Mouse (Mus musculus): ENCODE results near the gene Timmdc1. TPM values are rescaled to one million over a fixed set of nuclear protein-coding genes. Genes with fewer than 3 reads are reported as not detected.
"Not testable (repeated sequence)": the region's sequence is repeated elsewhere in the genome, so short reads cannot be mapped to it uniquely, and the experiment has no call there.

Timmdc1 gene
- total RNA-seq, 2 experiments from 2014 or later = 9.2 to 39.0 TPM

- ATAC-seq (replicated peaks; ENCODE audit: poor library complexity) = no peak
Measured at GRCm38 (mm10) chr16:38502469-38502868, 20.0 kb downstream of the Timmdc1 start.

DNA sequence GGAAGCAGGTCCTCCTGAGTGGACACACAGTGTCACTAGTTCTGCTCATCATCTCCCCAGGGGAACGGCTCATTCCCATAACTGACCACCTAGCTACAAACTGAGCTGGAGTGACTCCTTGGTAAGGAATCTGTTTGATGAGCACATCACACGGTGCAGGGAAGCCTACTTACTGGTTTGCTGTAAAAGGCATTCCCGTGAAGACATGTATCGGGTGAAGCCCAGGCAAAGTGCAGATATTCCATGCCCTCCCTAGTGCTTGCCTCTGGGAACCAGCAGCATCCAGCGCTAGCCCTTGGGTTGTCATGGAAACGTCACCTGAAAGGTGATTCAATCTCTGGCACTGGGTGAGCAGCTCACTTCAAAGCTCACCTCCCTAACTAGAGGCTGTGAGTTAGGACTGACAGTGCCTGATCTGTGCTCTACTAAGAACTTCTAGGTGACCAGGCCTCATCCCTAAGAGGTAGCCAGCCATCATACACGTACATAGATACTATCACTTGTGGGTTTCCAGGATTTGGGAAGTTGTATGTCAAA, 25.8 kb downstream of the Timmdc1 start:
- ATAC-seq (replicated peaks; ENCODE audit: poor library complexity) = no peak

DNA sequence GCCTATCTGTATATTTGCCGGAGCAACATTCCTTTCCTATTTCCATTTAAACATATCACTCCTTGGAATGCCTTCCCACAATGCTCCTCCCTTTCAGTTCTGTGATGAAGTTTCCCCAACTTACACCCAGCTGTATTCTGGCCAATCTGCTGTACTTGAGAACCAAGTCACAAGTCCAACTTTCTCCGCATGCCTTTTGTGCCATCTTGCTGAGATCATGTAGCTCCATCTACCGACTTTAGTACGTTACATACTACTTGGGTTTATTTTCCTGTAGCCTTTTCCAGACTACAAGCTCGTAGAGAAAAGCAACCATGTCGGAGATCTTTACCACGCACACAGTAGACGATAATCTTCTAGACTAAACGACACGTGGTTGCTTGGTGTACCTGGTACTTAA, 28.6 kb downstream of the Timmdc1 start:
- ATAC-seq (replicated peaks; ENCODE audit: poor library complexity) = no peak

GRCm38 (mm10) chr16:38492551-38492950, 29.9 kb downstream of the Timmdc1 start:
- ATAC-seq (replicated peaks; ENCODE audit: poor library complexity) = no peak

DNA sequence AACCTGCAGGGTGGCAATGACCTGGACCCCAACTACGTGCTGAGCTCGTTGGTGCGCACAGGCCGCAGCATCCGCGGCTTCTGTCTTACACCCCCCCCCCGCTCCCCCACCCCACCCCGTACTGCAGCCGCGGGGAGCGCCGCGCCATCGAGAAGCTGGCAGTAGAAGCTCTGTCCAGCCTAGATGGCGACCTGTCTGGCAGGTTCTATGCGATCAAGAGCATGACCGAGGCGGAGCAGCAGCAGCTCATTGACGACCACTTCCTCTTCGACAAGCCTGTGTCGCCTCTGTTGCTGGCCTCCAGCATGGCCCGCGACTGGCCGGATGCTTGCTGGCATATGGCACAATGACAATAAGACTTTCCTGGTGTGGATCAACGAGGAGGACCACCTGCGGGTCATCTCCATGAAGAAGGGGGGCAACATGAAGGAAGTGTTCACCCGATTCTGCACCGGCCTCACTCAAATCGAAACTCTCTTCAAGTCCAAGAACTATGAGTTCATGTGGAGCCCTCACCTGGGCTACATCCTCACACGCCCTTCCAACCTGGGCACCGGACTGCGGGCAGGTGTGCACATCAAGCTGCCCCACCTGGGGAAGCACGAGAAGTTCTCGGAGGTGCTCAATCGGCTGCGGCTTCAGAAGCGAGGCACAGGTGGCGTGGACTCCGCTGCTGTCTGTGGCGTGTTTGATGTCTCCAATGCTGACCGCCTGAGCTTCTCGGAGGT, 38.7 kb downstream of the Timmdc1 start:
- ATAC-seq (replicated peaks; ENCODE audit: poor library complexity) = peak; percentile 68

DNA sequence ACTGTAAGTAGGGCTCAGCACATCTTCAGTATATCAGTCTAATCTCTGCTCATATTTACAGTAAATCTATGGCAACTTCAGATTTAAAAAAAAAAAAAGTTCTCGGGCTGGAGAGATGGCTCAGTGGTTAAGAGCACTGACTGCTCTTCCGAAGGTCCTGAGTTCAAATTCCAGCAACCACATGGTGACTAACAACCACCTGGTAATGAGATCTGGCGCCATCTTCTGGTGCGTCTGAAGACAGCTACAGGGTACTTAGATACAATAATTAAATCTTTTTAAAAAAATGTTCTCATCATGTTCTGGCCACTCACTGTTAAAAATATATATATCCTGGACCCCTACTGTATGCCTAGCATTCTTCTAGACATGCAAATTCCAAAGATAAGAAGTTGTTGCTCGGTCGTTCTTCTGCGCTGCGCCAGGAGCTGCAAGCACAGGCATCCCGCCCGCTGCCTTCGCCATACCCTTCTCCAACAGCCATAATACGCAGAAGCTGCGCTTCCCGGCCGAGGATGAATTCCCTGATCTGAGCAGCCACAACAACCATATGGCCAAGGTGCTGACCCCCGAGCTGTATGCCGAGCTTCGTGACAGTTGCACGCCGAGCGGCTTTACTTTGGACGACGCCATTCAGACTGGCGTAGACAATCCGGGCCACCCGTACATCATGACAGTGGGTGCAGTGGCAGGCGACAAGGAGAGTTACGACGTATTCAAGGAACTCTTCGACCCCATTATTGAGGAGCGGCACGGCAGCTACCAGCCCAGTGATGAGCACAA, 39.5 kb downstream of the Timmdc1 start:
- no peak for ATAC-seq (replicated peaks; ENCODE audit: poor library complexity)

DNA sequence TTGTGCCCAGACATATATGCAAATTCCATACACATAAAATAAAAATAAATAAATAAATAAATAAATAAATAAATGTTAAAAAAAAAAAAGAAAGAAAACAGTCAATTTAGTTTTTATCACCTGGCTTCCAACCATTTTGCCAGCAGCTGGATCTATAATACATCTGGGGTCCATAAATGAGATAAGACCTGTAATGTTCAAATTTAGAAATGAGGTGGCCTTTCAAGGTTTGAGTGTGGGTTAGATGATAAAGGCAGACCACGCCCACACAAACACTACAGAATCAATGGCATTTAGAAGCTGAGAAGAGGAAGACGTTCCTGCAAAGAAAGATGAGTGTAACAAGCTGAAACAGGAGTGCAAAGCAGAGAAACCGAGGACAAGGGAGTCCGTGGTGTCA, 41.1 kb downstream of the Timmdc1 start:
- ATAC-seq (replicated peaks; ENCODE audit: poor library complexity) = peak; percentile 54

DNA sequence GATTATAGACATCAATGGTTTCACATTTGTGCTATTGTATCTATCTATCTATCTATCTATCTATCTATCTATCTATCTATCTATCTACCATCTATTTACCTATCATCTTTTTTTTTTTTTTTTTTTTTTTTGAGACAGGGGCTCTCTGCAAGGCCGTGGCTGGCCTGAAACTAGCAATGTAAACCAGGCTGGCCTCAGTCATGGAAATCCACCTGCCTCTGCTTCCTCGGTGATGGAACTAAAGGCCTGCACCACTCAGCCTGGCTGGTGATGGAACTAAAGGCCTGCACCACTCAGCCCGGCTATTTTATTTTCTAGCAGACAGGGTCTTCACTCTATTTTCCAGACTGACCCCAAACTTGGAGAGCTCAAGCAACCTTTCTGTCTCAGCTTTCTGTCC, 44.2 kb downstream of the Timmdc1 start:
- ATAC-seq (replicated peaks; ENCODE audit: poor library complexity) = no peak

GRCm38 (mm10) chr16:38477241-38477608, 45.2 kb downstream of the Timmdc1 start:
- not testable (repeated sequence) for ATAC-seq (replicated peaks; ENCODE audit: poor library complexity)

GRCm38 (mm10) chr16:38476312-38477240, 45.9 kb downstream of the Timmdc1 start:
- ATAC-seq (replicated peaks; ENCODE audit: poor library complexity) = peak; percentile 66

- peak; percentile 37 for ATAC-seq (replicated peaks; ENCODE audit: poor library complexity)
Measured at GRCm38 (mm10) chr16:38475681-38476311, 46.7 kb downstream of the Timmdc1 start.

DNA sequence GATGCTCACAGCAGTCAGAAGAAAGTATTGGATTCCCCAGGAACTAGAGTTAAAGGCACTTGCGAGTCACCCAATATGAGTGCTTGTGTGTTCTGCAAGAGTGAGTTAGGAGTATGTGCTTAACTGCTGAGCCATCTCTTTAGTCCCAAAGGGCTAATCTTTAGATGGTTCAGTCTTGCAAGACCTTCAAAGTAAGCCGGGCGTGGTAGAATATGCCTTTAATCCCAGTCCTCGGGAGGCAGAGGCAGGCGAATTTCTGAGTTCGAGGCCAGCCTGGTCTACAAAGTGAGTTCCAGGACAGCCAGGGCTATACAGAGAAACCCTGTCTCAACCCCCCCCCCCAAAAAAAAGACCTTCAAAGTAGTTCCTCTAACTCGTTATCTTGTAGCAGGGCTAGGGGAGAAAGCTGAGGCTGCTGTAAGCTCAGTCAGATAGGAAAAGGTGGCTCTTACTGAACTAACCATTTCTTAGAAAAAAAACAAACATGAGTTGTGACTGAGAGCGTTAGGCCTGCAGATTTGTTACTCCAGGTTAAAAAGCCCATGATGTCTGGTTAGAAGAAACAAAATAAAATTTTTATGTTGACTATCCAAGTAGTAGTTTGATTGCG, 47.7 kb downstream of the Timmdc1 start:
- no peak for ATAC-seq (replicated peaks; ENCODE audit: poor library complexity)

DNA sequence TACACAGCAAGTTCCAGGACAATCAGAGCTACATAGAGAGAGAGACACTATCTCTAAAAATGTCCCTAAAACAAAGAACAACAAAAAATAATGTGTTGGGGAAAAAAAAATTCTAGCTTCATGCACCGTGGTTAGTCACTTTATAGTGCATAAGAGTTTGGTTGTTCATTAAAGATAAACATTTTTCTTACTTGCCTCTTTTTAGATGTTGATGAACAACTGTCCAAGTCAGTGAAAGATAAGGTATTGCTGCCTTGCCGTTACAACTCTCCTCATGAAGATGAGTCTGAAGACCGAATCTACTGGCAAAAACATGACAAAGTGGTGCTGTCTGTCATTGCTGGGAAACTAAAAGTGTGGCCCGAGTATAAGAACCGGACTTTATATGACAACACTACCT, 48.8 kb downstream of the Timmdc1 start:
- no peak for ATAC-seq (replicated peaks; ENCODE audit: poor library complexity)

DNA sequence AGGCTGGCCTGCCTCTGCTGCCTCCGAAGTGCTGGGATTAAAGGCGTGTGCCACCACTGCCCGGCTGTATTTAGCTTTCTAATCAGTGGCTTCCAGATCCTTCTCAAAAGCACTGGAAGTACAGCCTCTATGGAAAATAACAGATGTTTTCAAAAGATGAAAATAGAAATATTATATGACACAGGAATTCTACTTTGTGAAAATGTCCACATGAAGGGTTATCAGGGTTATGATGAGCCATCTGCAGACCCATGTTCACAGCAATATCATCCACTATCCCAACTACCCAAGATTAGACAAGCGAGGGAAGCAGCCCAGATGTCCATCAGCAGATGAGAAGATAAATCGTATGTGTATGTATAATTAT, 50.0 kb downstream of the Timmdc1 start:
- ATAC-seq (replicated peaks; ENCODE audit: poor library complexity) = no peak

GRCm38 (mm10) chr16:38471697-38472506, 50.6 kb downstream of the Timmdc1 start:
- ATAC-seq (replicated peaks; ENCODE audit: poor library complexity) = no peak

GRCm38 (mm10) chr16:38469437-38469836, 53.0 kb downstream of the Timmdc1 start:
- ATAC-seq (replicated peaks; ENCODE audit: poor library complexity) = no peak

- 0 out of 2 replicates have a peak, but pooled peaks have one; percentile 2 for ATAC-seq (replicated peaks; ENCODE audit: poor library complexity)
Measured at GRCm38 (mm10) chr16:38468706-38469018, 53.8 kb downstream of the Timmdc1 start.

DNA sequence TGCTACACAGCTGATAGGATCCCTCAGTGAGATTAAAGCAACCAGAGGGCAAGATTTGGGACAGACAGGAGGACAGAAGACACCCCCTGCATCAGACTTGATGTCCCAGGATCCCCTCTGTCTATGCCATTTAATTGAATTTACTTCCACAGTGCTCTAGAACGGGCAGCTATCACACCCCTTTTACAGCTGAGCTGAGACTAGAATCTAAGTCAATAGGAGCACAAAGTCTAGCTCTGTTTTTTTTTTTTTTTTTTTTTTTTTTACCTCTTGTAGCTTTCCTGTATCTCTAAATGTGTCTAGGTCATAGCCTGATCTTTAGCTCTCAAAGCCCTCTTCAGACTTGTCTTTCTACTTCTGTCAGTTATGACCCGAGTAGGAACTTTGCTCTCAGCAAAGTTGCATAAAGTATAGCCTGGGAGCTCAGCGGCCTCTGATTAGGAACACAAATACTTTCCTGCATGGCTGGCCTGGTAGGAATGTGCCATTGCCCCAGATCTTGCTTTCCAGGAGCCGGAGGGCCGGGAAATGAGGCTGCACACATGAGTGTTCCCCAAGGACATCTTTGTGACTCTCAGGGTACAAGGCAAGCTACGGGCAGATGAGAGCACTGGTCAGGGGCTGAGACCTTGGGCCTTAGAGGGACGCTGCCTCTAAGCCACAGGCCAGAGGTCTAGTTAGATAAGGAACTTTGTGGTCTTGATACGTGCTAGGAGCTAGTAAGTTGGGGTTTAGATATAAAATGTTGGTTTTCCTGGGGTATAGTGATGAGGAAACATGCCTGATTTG, 54.4 kb downstream of the Timmdc1 start:
- peak; percentile 44; the same call in 1 of the 2 replicates for ATAC-seq (replicated peaks; ENCODE audit: poor library complexity)
